Mouse (Mus musculus) skeletal muscle tissue, postnatal 0 days (tissue): ENCODE measurements around the gene Prame. TPM values are rescaled to one million over a fixed set of nuclear protein-coding genes. Genes with fewer than 3 reads are reported as not detected.

Experiments
- polyA plus RNA-seq: library from polyadenylated mRNA; unstranded; fragments of >200 nt; fragmentation: Nextera tagmentation; extraction: Ambion mirVana; gene quantifications from 2 replicates; pipeline ENCODE4 v1.2.1, GENCODE M21; 2015

The Prame gene
- polyA plus RNA-seq, result 0.14 and 0.15 TPM in 2 replicates

GRCm38 (mm10) chrX:135627605-135628004 is at the start of gene Prame:
Gene Prame, minus strand, starts transcription at chrX:135627705.

GRCm38 (mm10) chrX:135598677-135599076 is 28.8 kb downstream of the Prame start, which contains the start of gene Nxf7:
Gene Nxf7, minus strand, starts transcription at chrX:135598777.

Other genes starting within 250 kb of the Prame start
- 0.05 and 0.10 TPM in 2 replicates for gene Gm7903, start 193.9 kb downstream of the Prame start, polyA plus RNA-seq
- 0.17 TPM in 1 of 2 replicates, not detected in the other for gene AV320801, start 133.1 kb downstream of the Prame start, polyA plus RNA-seq
- 0.13 and 0.29 TPM in 2 replicates for gene Nxf7, start 28.9 kb downstream of the Prame start, polyA plus RNA-seq
- 0.12 TPM in 1 of 2 replicates, not detected in the other for gene Tcp11x2, start 66.1 kb upstream of the Prame start, polyA plus RNA-seq
- gene Tmsb15a, start 97.6 kb upstream of the Prame start, polyA plus RNA-seq, result 1.2 TPM in 1 of 2 replicates, not detected in the other
- 8.2 and 8.3 TPM in 2 replicates for gene Armcx5, start 115.0 kb upstream of the Prame start, polyA plus RNA-seq
- gene Gprasp1, start 115.0 kb upstream of the Prame start, polyA plus RNA-seq, result 34.1 and 44.5 TPM in 2 replicates
- 41.8 and 43.1 TPM in 2 replicates for gene Bhlhb9, start 169.9 kb upstream of the Prame start, polyA plus RNA-seq
- 13.3 and 17.2 TPM in 2 replicates for gene Gprasp2, start 211.3 kb upstream of the Prame start, polyA plus RNA-seq